Mouse (Mus musculus): ENCODE results near the gene Ier2.

Ier2 gene

GRCm38 (mm10) chr8:84663483-84664327 is 1.1 kb upstream of the Ier2 start:
- peak; percentile 94 for DNase-seq (ENCODE audit: low read depth, low spot score)

- no peak for DNase-seq (ENCODE audit: low read depth, low spot score)
These were observed 586 bp downstream of the Ier2 start for GRCm38 (mm10) chr8:84661961-84662571.

- DNase-seq (ENCODE audit: low read depth, low spot score) = no peak
These were observed 1.2 kb downstream of the Ier2 start for GRCm38 (mm10) chr8:84661458-84661871.

GRCm38 (mm10) chr8:84660819-84661457 is 1.7 kb downstream of the Ier2 start:
- DNase-seq (ENCODE audit: low read depth, low spot score) = no peak

GRCm38 (mm10) chr8:84659936-84660818 is 2.5 kb downstream of the Ier2 start:
- no peak for DNase-seq (ENCODE audit: low read depth, low spot score)

- DNase-seq (ENCODE audit: low read depth, low spot score) = no peak
These were observed 3.7 kb downstream of the Ier2 start for GRCm38 (mm10) chr8:84658951-84659350.

GRCm38 (mm10) chr8:84657680-84658079 is 5.0 kb downstream of the Ier2 start:
- DNase-seq (ENCODE audit: low read depth, low spot score) = no peak

GRCm38 (mm10) chr8:84657203-84657602 is 5.4 kb downstream of the Ier2 start:
- DNase-seq (ENCODE audit: low read depth, low spot score) = no peak

GRCm38 (mm10) chr8:84656641-84657126 is 6.0 kb downstream of the Ier2 start:
- DNase-seq (ENCODE audit: low read depth, low spot score) = no peak

- DNase-seq (ENCODE audit: low read depth, low spot score) = no peak
These were observed 6.5 kb downstream of the Ier2 start for GRCm38 (mm10) chr8:84656191-84656525.

- no peak for DNase-seq (ENCODE audit: low read depth, low spot score)
These were observed 7.1 kb downstream of the Ier2 start for GRCm38 (mm10) chr8:84655336-84656190.

GRCm38 (mm10) chr8:84654597-84654996 is 8.1 kb downstream of the Ier2 start:
- no peak for DNase-seq (ENCODE audit: low read depth, low spot score)

- DNase-seq (ENCODE audit: low read depth, low spot score) = no peak
These were observed 9.5 kb downstream of the Ier2 start for GRCm38 (mm10) chr8:84653092-84653631.

- no peak for DNase-seq (ENCODE audit: low read depth, low spot score)
These were observed 12.4 kb downstream of the Ier2 start for GRCm38 (mm10) chr8:84650213-84650612.

GRCm38 (mm10) chr8:84647461-84647901 is 15.2 kb downstream of the Ier2 start:
- DNase-seq (ENCODE audit: low read depth, low spot score) = no peak

- no peak for DNase-seq (ENCODE audit: low read depth, low spot score)
These were observed 15.9 kb downstream of the Ier2 start for GRCm38 (mm10) chr8:84646800-84647199.

GRCm38 (mm10) chr8:84643019-84643418 is 19.6 kb downstream of the Ier2 start:
- no peak for DNase-seq (ENCODE audit: low read depth, low spot score)

- DNase-seq (ENCODE audit: low read depth, low spot score) = no peak
These were observed 20.9 kb downstream of the Ier2 start for GRCm38 (mm10) chr8:84641578-84642361.

- no peak for DNase-seq (ENCODE audit: low read depth, low spot score)
These were observed 21.9 kb downstream of the Ier2 start for GRCm38 (mm10) chr8:84640617-84641294.

Data from retina, adult 2 months (tissue).